Mouse (Mus musculus): ENCODE data around the gene Adgrg1.

DNA sequence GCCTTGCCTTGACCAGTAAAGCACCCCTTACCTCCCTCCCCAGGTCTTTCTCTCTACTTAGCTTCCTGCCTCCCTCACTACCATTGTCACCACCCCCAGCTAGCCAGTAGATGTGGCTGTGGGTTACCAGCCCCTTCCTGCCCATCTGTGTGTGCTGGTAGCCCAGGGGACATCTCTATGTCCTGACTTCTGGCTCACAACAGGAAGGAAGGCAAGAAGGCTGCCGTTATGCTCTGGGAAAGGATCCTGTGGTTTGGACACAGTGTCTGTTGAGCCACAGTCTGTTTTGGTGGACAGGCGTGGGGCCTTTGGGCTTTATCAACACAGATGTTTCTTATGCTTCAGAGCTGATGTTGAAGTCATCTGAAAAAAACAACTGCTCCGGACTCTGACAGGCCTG is 72.4 kb downstream of the Adgrg1 start:
- TF ChIP-seq CTCF (IDR thresholded peaks at IDR 0.05; ENCODE audit: low read depth) (no peak), EP300 (IDR thresholded peaks at IDR 0.05; ENCODE audit: low read depth) (no peak)

Data from liver, embryonic 14.5 days (tissue).